Mouse (Mus musculus): Measurements from ENCODE around the gene Foxf2. TPM values are rescaled to one million over a fixed set of nuclear protein-coding genes. Genes with fewer than 3 reads are reported as not detected.

The Foxf2 gene
- polyA plus RNA-seq, 1 experiment from 2014 or later, result 43.2 TPM

GRCm38 (mm10) chr13:31629321-31629851, 3.8 kb downstream of the Foxf2 start:
- Histone ChIP-seq H3K27me3 (ENCODE audit: insufficient read depth, low read length) (peaks cover 70% of the 10 kb centered on the region), H3K36me3 (ENCODE audit: insufficient read depth) (peaks cover 25% of the 10 kb centered on the region; the same call in 1 of the 2 replicates), H3K4me3 (ENCODE audit: low read depth, low read length) (peak overlapping the region; percentile 72), H3K4me1 (ENCODE audit: insufficient read depth) (no peaks in the 10 kb centered on the region), H3K27ac (ENCODE audit: low read depth) (peak overlapping the region; percentile 2; the same call in 1 of the 2 replicates), H3K9me3 (ENCODE audit: low read depth, low read length) (no peaks in the 10 kb centered on the region), H3K9ac (peak overlapping the region; percentile 89), H3K4me2 (peak overlapping the region; percentile 70)
- TF ChIP-seq CTCF (IDR thresholded peaks at IDR 0.05; ENCODE audit: low read depth), result no peak
- DNase-seq (peak; percentile 61), ATAC-seq (ENCODE audit: insufficient read depth) (no peak)
- WGBS, result 3% methylated on average over 40 of the region's 40 CpGs

GRCm38 (mm10) chr13:31630051-31630450, 4.4 kb downstream of the Foxf2 start:
- Histone ChIP-seq H3K9me3 (ENCODE audit: low read depth, low read length) (no peaks in the 10 kb centered on the region), H3K4me1 (ENCODE audit: insufficient read depth) (no peaks in the 10 kb centered on the region), H3K9ac (peak overlapping the region; percentile 89), H3K27ac (ENCODE audit: low read depth) (no peak overlapping the region), H3K27me3 (ENCODE audit: insufficient read depth, low read length) (peaks cover 63% of the 10 kb centered on the region), H3K36me3 (ENCODE audit: insufficient read depth) (peaks cover 25% of the 10 kb centered on the region; the same call in 1 of the 2 replicates), H3K4me3 (ENCODE audit: low read depth, low read length) (peak overlapping the region; percentile 72), H3K4me2 (peak overlapping the region; percentile 70)
- ATAC-seq (ENCODE audit: insufficient read depth) (no peak), DNase-seq (peak; percentile 42)
- 22% methylated on average over 12 of the region's 12 CpGs for WGBS
- no peak for TF ChIP-seq CTCF (IDR thresholded peaks at IDR 0.05; ENCODE audit: low read depth)

- Histone ChIP-seq H3K36me3 (ENCODE audit: insufficient read depth) (peaks cover 27% of the 10 kb centered on the region; the same call in 1 of the 2 replicates), H3K27me3 (ENCODE audit: insufficient read depth, low read length) (peaks cover 58% of the 10 kb centered on the region), H3K4me2 (peak overlapping the region; percentile 70), H3K27ac (ENCODE audit: low read depth) (peak overlapping the region; percentile 34; the same call in 1 of the 2 replicates), H3K9ac (peak overlapping the region; percentile 89), H3K4me1 (ENCODE audit: insufficient read depth) (no peaks in the 10 kb centered on the region), H3K9me3 (ENCODE audit: low read depth, low read length) (no peaks in the 10 kb centered on the region), H3K4me3 (ENCODE audit: low read depth, low read length) (peak overlapping the region; percentile 72)
- 20% methylated on average over 10 of the region's 10 CpGs for WGBS
- ATAC-seq (ENCODE audit: insufficient read depth) (no peak), DNase-seq (peak; percentile 55)
- no peak for TF ChIP-seq CTCF (IDR thresholded peaks at IDR 0.05; ENCODE audit: low read depth)
Measured at GRCm38 (mm10) chr13:31630551-31630950, 4.9 kb downstream of the Foxf2 start.

GRCm38 (mm10) chr13:31631291-31631690, 5.7 kb downstream of the Foxf2 start:
- Histone ChIP-seq H3K9ac (0 out of 2 replicates have a peak overlapping the region, but pooled peaks have one; percentile 17), H3K9me3 (ENCODE audit: low read depth, low read length) (no peaks in the 10 kb centered on the region), H3K27me3 (ENCODE audit: insufficient read depth, low read length) (peaks cover 51% of the 10 kb centered on the region), H3K27ac (ENCODE audit: low read depth) (0 out of 2 replicates have a peak overlapping the region, but pooled peaks have one; percentile 31), H3K4me3 (ENCODE audit: low read depth, low read length) (peak overlapping the region; percentile 14; the same call in 1 of the 2 replicates), H3K4me2 (peak overlapping the region; percentile 70), H3K4me1 (ENCODE audit: insufficient read depth) (no peaks in the 10 kb centered on the region), H3K36me3 (ENCODE audit: insufficient read depth) (peaks cover 29% of the 10 kb centered on the region; the same call in 1 of the 2 replicates)
- ATAC-seq (ENCODE audit: insufficient read depth) (no peak), DNase-seq (no peak)
- no peak for TF ChIP-seq CTCF (IDR thresholded peaks at IDR 0.05; ENCODE audit: low read depth)
- WGBS, result 41% methylated on average over 3 of the region's 3 CpGs

GRCm38 (mm10) chr13:31632450-31632849, 6.8 kb downstream of the Foxf2 start:
- DNase-seq, result peak; percentile 95
- peaks cover 39% of the 10 kb centered on the region for H3K27me3 ChIP-seq (ENCODE audit: insufficient read depth, low read length)
- H3K4me2 ChIP-seq, result peak overlapping the region; percentile 70
- peak; percentile 89 for ATAC-seq (ENCODE audit: insufficient read depth)
- peak overlapping the region; percentile 8; the same call in 1 of the 2 replicates for H3K4me3 ChIP-seq (ENCODE audit: low read depth, low read length)
- WGBS, result under 1% methylated on average over 13 of the region's 13 CpGs
- H3K27ac ChIP-seq (ENCODE audit: low read depth), result no peak overlapping the region
- peak; percentile 96 for TF ChIP-seq CTCF (IDR thresholded peaks at IDR 0.05; ENCODE audit: low read depth)
- H3K4me1 ChIP-seq (ENCODE audit: insufficient read depth), result no peaks in the 10 kb centered on the region
- H3K9me3 ChIP-seq (ENCODE audit: low read depth, low read length), result no peaks in the 10 kb centered on the region
- H3K36me3 ChIP-seq (ENCODE audit: insufficient read depth), result peaks cover 29% of the 10 kb centered on the region; the same call in 1 of the 2 replicates
- H3K9ac ChIP-seq, result no peak overlapping the region

- Histone ChIP-seq H3K27me3 (ENCODE audit: insufficient read depth, low read length) (peaks cover 31% of the 10 kb centered on the region), H3K9me3 (ENCODE audit: low read depth, low read length) (no peaks in the 10 kb centered on the region), H3K4me1 (ENCODE audit: insufficient read depth) (no peaks in the 10 kb centered on the region), H3K36me3 (ENCODE audit: insufficient read depth) (peaks cover 34% of the 10 kb centered on the region; the same call in 1 of the 2 replicates), H3K9ac (no peak overlapping the region), H3K4me3 (ENCODE audit: low read depth, low read length) (no peak overlapping the region), H3K27ac (ENCODE audit: low read depth) (no peak overlapping the region), H3K4me2 (no peak overlapping the region)
- no peak for TF ChIP-seq CTCF (IDR thresholded peaks at IDR 0.05; ENCODE audit: low read depth)
- WGBS, result 77% methylated on average over 4 of the region's 4 CpGs
- DNase-seq, result no peak
- ATAC-seq (ENCODE audit: insufficient read depth), result no peak
Measured at GRCm38 (mm10) chr13:31633259-31633658, 7.6 kb downstream of the Foxf2 start.

- WGBS, result 71% methylated on average over 4 of the region's 4 CpGs
- Histone ChIP-seq H3K4me2 (no peak overlapping the region), H3K4me1 (ENCODE audit: insufficient read depth) (no peaks in the 10 kb centered on the region), H3K4me3 (ENCODE audit: low read depth, low read length) (no peak overlapping the region), H3K9me3 (ENCODE audit: low read depth, low read length) (no peaks in the 10 kb centered on the region), H3K36me3 (ENCODE audit: insufficient read depth) (peaks cover 24% of the 10 kb centered on the region; the same call in 1 of the 2 replicates), H3K27ac (ENCODE audit: low read depth) (no peak overlapping the region), H3K27me3 (ENCODE audit: insufficient read depth, low read length) (peaks cover 8% of the 10 kb centered on the region), H3K9ac (no peak overlapping the region)
- TF ChIP-seq CTCF (IDR thresholded peaks at IDR 0.05; ENCODE audit: low read depth), result no peak
- ATAC-seq (ENCODE audit: insufficient read depth) (no peak), DNase-seq (no peak)
Measured at GRCm38 (mm10) chr13:31635546-31635945, 9.9 kb downstream of the Foxf2 start.
